Mouse (Mus musculus) liver, adult 2 months (tissue): Measurements from ENCODE around the gene Ddost.

Source experiments
- CTCF ChIP-seq: fragments of 200-500 bp; IDR thresholded peaks from 2 replicates; pipeline ENCODE4 v1.5.1; 2011; ENCODE audit warnings: low read depth, low read length, control low read depth
- POLR2A ChIP-seq: fragments of 200-500 bp; IDR thresholded peaks from 2 replicates; pipeline ENCODE4 v1.6.1; 2011; ENCODE audit warnings: low read length, control low read depth; ENCODE audit not compliant: insufficient read depth; ENCODE audit errors: extremely low read depth

DNA sequence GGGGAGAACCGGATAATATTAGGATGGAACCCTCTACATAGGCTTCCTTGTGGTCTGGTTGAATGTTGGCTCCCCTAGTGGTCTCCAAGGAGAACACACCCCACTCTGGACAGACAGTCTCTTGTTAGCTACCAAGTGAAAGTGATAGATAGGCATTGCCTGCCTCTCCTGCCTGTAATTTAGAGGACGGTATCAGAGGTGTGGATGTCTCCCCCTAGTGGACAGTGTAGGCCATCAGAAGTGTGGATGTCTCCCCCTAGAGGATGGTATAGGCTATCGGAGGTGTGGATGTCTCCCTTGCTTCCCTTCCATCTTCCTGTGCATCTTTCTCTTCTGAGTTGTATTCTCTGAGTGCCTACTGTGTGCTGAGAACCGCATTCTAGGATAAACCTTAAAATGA lies 21.7 kb upstream of the Ddost start:
- TF ChIP-seq CTCF (peak; percentile 86), POLR2A (no peak)
